Mouse (Mus musculus) layer of hippocampus, adult 9-10 months (tissue): Measurements from ENCODE around the gene Slc22a1.

ENCODE experiments used
- DNase-seq: peaks from one replicate; pipeline ENCODE4 v3.0.0; 2022; ENCODE audit warnings: low spot score

Gene Slc22a1

GRCm38 (mm10) chr17:12675646-12676045 is at the start of gene Slc22a1:
Slc22a1 (minus strand) TSS chr17:12675829.
- DNase-seq, result no peak

- no peak for DNase-seq
Observed at GRCm38 (mm10) chr17:12724767-12725744, 49.4 kb upstream of the Slc22a1 start.

DNA sequence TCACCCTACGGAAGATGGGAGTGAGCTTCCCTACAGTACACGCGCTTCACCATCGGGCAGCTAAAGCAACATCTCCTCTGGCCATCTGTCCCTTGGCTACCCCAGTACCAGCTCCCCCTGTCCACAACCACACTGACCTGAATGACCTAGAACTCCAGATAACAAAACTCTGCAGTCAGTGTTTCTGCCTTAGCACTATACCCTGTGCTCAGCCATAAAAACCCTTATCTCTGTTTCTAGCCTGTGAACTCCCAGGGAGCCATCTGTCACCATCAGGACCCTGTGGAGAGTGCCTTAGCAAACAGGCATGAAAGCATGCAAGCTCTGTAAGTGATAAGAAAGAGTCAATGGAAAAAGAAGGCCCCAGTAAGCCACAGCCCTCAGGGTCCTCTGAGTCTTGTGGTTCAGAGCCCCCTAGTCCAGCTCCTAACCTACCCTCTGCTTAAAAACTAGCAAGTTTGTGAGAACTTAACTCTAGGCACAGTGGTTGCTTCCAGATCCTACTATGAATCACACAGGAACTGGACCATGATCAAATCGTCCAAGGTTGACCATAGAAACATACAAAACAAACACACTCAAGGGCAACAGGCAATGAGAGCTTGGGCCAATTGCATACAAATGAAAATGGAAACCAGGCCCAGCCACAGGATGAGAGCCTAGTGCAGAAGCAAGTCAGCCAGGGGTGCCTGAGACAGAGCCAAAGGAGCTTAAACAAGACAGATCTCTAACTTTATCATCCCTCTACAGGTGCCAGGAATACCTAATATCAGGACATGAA is 48.5 kb upstream of the Slc22a1 start:
- DNase-seq, result no peak

- DNase-seq, result no peak
Observed at GRCm38 (mm10) chr17:12722622-12723021, 47.0 kb upstream of the Slc22a1 start.

DNA sequence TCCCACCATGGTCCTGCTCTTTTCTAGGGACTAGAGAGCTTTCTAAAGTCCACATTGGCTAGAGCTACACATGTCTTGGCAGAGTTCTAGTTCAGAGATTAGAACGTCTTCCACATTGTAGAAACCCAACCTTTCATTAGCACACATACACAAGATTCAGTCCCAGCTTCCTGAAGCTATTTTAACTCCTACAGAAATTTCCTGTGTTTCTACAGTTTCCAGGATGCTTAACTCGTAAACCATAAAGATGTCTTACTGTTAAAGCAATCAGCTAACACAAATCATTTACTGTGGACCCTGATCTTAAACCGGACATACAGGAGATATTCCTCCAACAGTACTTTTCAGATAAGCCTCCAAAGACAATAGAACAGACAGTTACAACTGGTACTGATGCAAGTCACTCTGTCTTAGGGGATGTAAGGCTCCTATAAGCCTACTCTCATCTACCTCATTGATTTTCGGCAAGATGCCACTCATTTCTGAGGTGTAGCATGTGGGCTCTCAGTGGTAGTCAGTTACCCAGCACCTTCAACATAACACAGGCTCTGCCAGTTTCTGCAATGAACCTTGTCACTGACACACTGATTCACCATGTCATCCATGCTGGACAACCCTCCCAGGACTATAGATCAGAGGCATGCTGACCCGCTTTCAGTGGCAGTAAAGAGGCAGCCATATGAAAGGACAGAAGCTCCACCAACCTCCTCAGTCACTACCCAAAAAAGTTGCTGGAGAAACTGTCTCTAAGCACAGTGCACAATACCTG is 45.7 kb upstream of the Slc22a1 start:
- no peak for DNase-seq

DNA sequence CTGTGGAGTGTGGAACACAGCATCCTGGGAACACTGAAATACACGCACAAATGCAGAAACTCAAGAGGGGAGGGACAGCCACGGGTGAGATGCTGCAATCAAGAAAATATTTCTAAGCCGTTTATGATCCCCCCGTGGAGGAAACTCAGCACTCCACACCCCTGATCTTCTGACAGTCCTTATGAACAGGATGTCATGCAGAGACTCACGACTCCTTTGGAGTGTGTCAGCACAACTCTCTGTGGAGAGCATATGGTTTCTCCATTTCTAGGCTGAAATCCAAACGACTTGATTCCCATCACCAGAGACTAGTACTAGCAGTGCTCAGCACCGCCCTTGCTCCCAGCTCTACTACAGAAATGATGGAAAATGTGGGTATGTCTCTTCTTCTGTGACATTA is 42.6 kb upstream of the Slc22a1 start:
- DNase-seq, result no peak

- DNase-seq, result no peak
Observed at GRCm38 (mm10) chr17:12717445-12717844, 41.8 kb upstream of the Slc22a1 start.

GRCm38 (mm10) chr17:12715032-12715431 is 39.4 kb upstream of the Slc22a1 start:
- DNase-seq, result no peak

DNA sequence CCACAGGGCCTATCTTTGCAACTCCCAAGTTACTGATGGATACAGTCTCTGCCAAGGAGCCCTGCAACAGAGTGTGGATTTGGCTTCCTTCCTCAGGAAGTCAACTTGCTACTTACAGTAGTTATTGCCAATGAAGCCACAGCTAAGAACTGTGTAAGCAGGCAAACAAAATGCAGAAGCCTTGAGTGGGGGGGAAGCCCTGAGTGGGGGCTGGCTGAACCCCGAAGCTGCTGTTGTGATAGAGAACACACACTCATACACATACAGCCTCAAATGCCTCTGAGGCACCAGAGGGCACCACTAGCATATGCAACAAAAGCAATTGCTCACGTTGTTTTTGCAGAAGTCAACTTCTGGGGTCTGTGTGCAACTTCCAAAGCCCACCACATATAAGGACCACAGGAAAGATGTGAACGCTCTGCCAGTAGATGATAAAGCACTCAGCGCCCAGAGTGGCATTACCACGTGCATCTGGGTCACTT is 38.5 kb upstream of the Slc22a1 start:
- no peak for DNase-seq

DNA sequence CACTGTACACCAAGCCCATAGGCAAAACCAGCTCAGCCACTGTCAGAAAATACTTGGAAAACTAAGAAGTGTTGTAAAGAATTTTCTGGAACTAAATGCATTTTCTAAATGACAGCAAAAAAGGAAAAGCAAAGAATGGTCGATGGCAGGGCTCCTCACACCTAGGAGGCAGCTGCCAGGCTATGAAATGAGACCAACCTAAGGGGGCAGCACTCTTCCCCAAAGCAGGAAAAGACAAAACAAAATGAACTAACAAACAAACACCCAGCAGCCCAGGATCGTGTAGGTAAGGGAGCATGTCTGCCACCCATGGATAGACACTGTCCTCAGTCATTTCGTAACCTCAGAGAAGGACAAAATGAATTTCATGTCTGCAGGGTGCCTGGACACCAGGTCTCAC is 37.4 kb upstream of the Slc22a1 start:
- no peak for DNase-seq

- no peak for DNase-seq
Observed at GRCm38 (mm10) chr17:12712191-12712590, 36.6 kb upstream of the Slc22a1 start.

- no peak for DNase-seq
Observed at GRCm38 (mm10) chr17:12710976-12711375, 35.3 kb upstream of the Slc22a1 start.

GRCm38 (mm10) chr17:12710050-12710780 is 34.6 kb upstream of the Slc22a1 start:
- no peak for DNase-seq

DNA sequence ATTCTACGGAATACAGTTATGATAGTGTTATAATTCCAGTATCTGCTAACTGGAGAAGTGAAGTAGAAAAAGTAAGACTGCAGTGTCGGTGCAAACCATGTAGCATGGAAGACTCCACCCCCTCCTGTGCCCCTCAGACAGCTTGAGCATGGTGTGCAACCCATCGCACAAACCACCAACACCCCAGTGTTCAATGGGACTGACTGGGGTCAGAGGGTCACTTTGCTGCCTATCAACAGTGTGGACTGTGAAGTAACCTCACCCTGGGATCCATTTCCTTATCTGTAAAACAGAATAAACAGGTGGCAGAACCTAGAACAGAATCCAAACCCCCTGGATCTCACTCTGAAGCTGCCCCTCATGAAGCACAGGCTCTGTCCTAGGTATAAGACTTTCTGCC is 32.8 kb upstream of the Slc22a1 start:
- DNase-seq, result no peak

DNA sequence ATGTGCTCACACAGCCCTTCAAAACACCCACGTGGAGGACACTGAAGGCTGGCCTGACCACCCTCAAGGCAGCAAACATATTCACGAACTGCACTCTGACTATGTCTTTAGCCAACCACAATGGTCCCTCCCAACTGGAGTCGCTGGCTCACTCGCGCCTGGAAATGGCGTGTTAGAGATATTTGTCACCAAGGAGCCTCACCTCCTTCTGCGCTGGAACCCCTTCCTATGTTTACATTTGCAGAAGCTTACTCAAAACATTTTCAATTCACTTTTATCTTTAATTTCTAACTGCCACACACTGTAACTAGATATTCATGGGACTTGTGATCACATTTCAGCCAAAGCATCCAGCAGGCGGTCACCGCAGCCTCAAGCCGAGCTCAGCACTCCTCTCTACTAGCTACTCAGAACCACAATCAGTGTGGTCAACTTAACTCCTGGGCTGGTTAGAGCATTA is 31.0 kb upstream of the Slc22a1 start:
- no peak for DNase-seq

GRCm38 (mm10) chr17:12702901-12703300 is 27.3 kb upstream of the Slc22a1 start:
- DNase-seq, result no peak

- no peak for DNase-seq
Observed at GRCm38 (mm10) chr17:12700373-12700772, 24.7 kb upstream of the Slc22a1 start.

DNA sequence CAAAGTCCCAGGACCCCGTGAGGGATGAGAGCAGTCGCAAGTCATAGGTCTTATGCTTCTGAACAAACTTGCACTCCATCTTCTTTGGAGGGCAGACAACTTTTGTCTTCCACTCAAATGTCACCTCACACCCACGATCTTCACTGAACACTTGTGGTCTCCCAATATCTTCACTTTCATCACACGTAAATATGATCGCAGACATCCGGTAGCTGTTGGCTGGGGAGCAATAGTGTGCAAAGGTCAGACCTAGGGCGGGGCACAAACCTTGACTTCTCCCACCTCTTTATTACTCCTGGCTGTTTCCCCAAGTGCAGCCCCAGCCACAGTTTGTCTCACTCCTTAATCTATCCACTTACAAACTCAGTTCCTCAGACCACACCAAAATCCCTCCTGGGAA is 16.3 kb upstream of the Slc22a1 start:
- DNase-seq, result no peak

GRCm38 (mm10) chr17:12689537-12689936 is 13.9 kb upstream of the Slc22a1 start:
- no peak for DNase-seq

- no peak for DNase-seq
Observed at GRCm38 (mm10) chr17:12688427-12689110, 12.9 kb upstream of the Slc22a1 start.
